Mouse (Mus musculus): ENCODE measurements around the gene Bcl2l2.
A peak's percentile ranks its signal among the peaks of the same experiment; 100 is the strongest.

The Bcl2l2 gene

GRCm38 (mm10) chr14:54893651-54894181, 10.5 kb downstream of the Bcl2l2 start:
- DNase-seq (ENCODE audit: low read depth, low spot score), result peak; percentile 100

- DNase-seq (ENCODE audit: low read depth, low spot score), result no peak
These were observed 11.3 kb downstream of the Bcl2l2 start for GRCm38 (mm10) chr14:54894296-54895151.

DNA sequence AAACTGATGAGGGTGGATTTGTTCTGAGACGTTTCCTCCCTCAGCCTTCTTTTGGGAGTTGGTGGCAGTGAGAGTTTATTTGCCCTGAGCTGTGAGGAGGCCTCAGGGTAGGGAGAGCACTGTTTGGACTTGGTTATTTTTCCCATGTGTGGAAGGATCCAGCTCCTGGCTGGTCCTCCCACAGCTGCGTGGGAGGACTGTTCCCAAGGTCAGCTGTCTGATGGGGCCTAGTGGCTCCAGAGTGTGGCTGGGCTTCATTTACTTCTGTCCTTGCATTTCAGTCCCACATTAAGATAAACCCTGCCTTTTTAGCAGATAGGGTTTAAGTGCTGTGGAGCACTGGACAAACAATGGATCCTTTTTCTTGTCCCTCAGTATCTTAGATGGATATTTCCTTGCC, 14.3 kb downstream of the Bcl2l2 start:
- DNase-seq (ENCODE audit: low read depth, low spot score), result no peak

DNA sequence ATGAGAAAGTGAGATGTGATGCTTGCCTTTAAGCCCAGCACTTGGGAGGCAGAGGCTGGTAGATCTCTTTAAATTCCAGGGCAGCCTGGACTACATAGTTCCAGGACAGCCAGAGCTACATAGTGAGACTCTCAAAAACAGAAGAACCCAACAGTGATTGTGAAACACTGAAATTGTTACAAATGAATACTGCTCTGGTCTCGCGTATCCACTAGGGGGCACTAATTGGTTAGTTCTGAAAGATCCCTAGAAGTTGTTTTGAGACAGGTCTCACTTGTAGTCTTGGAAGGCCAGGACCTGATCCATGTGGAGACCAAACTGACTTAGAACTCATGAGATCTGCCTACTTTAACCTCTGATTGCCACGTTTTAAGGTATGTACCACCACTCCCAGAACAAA, 17.2 kb downstream of the Bcl2l2 start:
- DNase-seq (ENCODE audit: low read depth, low spot score), result no peak

- DNase-seq (ENCODE audit: low read depth, low spot score), result no peak
These were observed 20.5 kb downstream of the Bcl2l2 start for GRCm38 (mm10) chr14:54903641-54904040.

DNA sequence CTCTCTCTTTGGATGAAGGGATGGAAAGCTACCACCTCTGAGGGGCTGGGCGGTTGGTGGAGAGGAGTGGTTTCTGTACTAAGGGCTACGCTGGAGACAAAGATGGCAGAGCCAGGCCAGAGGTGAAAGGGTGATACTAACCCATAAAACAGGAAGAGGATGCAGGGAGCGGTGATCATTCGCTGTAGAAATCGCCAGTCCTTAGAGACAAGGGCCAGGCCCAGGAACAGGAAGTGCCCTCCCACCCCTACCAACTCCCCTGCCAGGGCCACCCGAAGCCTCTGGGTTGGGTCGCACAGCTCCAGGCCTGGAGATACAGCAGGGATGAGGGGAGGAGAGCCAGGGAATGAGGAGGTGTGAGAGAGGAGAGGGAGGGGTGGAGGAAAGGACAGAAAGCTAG, 25.5 kb downstream of the Bcl2l2 start:
- no peak for DNase-seq (ENCODE audit: low read depth, low spot score)

DNA sequence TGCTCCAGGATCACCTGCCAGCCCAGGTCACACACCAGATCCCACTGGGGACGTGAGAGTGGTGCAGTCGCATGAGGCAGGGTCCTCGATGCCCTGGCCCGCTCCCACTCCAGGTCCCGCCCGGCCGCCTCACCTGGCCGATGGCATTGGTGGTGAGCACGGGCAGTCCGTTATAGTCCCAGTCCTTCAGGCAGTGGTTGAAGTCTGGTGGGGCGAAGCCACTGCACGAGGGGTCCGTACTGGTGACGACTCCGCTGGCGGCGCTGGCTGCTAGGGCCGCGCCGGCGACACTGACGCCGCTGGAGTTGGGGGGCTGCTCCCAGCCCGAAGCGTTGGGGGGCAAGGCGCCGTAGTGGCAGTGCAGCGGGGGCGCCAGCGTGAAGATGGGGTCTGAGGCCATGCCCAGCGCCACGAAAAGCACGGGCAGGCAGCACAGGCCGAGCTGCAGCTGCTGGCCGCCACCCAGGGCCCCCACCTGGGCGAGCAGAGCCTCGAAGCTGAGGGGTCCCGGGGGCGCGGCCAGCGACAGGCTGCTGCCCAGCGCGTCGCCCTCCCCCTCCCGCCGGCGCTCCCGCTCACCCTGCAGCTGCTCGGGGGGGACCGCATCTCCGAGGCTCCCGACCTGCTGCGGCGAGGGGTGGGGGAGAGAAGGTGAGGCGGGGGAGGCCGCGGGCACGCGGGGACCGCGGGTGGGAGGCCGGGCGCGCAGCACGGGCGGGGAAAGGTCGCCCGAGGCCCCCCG, 29.1 kb downstream of the Bcl2l2 start:
- no peak for DNase-seq (ENCODE audit: low read depth, low spot score)

DNA sequence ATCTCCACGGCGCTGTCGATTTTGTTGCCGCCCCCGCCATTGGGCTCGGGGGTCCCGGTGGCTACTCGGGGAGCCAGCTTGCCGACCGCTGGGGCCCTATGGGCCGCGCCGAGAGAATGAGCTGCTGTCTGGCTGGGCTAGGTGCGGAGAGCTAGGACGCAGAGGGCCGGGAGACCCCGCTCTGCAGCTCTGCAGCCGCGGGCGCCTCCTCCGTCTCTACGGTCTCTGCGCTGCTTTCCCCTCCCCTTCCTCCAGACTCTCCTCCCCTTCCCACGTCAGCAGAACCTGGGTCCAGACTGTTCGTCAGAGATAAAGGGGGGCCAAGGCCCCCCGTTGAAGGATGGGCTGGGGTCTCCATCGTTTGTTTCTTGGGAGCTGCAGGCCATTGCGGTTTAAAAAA, 29.7 kb downstream of the Bcl2l2 start, which contains the start of gene Slc22a17:
Gene Slc22a17 (minus strand): TSS at position 247 of the 400 bp plus-strand sequence.
- DNase-seq (ENCODE audit: low read depth, low spot score), result no peak

DNA sequence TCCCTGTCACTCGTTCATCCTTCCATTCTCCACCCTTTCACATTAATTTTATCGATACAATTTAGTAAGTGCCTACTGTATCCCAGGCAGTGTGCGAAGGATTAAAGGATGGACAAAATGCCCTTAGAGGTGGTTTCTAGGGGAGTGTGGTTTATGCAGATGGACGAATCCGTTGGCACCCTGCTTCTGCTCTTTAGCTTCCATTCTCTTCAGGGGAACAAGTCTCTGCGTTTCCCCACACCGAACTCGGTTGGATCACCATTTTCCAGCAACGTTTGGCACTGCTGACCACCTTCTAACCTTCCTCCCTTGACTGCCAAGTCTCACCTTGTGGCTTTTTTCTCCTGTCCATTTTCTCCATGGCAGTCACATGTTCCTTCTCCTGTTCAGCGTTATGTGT, 30.2 kb downstream of the Bcl2l2 start:
- DNase-seq (ENCODE audit: low read depth, low spot score), result no peak

DNA sequence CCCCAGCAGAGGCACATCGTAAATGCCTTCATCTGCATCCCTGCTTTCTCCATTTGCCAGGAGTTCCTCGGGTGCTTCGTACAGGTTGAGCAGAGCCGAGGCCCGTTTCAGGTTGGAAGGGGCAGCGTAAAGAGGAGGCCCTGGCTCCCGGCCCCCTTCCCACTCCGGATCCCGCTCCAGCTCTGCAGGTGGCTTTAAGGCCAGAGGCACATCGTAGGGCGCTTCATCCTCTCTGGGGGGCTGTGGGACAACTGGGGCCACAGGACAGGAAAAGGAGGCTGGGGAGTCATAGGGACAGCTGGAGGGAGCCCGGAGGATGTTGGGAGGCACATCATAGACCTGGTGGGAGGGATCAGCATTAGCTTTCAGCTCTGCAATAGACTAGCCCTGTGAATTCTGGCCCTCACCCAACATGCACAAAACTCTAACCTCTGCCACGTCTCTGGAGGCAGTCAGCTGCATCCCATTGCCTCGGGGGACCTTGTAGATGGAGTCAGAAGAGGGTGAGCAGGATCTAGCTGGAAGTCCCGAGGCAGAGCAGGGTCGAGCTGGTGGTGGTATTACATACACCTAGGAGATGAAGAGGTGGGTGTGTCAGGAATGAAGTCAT, 37.0 kb downstream of the Bcl2l2 start:
- no peak for DNase-seq (ENCODE audit: low read depth, low spot score)

GRCm38 (mm10) chr14:54924641-54925348, 41.6 kb downstream of the Bcl2l2 start:
- peak; percentile 22 for DNase-seq (ENCODE audit: low read depth, low spot score)

DNA sequence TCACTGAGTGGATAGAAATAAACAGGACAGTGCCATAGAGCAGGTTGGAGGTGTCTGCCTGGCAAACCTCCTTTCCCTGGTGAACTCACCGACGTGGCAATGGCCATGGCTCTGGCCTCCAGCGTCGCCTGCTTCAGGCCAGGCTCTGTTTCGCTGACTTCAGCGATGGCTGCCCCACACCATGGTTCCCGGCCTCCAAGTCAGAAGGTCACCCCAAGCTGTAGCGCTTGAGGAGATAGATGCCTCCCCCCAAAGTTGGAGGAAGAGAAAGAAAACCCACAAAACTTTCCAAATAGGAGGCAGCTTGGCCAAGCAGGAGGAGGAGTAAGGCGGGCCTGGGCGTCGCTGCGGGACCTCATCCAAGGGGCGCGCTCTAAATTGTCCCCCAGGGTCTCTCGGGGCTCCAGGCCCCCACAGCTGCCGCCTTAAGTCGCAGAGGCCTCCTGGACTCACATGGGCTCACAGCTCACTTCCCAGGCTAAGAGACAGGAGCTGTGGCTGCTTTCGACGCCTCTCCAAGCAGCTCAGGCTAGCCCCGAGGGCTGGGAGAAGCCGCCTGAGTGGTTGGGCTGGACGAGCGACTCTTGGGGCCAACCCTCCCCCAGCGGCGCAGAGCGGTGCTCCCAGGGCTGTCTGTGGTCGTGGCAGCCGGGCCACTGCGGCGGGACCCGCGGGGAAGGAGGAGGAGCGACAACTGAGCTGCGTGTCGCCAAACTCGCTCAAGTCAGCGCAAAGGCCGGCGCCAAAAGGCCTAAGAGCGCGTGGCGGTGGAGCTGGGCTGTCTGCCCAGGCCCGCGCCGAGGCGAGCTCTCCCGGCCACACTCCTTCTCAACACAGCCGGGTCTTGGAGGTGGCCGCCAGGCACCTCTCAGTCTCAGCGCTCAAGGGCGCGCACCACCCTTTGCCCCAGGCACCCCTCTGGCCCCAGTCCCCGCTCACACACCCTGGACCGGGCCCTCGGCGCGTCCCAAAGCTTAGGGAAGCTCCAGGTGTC, 42.5 kb downstream of the Bcl2l2 start, which contains the start of gene Efs:
Gene Efs (minus strand): TSS at position 778 of the 994 bp plus-strand sequence.
- DNase-seq (ENCODE audit: low read depth, low spot score), result no peak

DNA sequence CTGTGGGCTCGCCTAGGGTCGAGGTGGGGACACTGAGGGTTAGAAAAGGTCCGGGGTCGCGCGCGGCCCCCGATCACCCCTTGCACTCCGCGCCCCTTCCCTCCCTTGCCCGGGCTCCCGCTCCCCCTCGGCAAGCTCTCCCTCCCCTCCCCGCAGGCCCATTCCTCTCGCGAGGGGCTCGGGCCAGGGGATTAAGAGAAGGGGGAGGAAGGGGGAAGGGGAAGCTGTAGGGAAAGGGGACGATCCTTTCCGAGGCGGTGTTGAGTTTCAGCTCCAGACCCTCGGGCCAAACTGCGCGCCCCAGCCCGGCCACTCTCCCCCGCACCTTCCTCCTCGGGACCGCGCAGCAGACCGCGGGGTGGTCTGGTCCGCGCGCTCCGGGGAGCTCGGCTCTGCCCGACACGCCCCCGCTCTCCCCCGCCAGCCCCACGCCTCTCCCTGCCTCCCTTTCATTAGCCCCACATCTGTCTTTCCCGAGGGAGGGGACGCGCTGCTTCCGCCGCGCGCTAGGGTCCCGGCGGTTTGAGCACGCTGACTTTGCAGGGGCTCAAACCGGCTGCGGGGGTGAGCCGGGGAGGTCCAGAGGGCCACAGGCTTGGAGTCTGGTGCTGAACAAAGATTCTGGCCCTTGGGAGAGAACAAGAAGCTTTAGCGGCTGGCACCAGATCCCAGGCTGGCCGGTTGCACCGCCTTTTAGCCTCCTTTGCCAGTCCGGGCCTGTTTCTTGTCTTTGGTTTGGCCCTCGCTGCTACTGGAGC, 43.4 kb downstream of the Bcl2l2 start:
- no peak for DNase-seq (ENCODE audit: low read depth, low spot score)

DNA sequence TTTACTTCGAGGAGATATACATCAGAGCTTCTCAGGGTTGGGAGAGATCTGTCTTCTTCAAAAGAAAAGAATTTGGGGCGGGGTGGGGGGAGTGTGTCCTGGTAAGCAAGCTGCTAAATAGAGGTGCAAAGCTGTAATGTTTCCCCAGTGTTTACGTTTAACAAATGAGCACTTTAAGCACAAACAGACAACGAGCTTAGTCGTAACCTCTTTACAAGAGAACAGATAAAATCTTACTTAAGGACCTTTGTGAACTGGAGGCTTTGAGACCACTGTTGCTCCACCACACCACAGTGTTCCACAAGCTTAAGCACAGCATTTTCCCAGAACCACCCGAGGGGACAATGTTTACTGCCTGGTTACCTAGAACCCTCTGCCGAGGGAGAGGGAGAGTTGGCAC, 44.1 kb downstream of the Bcl2l2 start:
- DNase-seq (ENCODE audit: low read depth, low spot score), result no peak

GRCm38 (mm10) chr14:54929801-54930200, 46.6 kb downstream of the Bcl2l2 start:
- no peak for DNase-seq (ENCODE audit: low read depth, low spot score)

DNA sequence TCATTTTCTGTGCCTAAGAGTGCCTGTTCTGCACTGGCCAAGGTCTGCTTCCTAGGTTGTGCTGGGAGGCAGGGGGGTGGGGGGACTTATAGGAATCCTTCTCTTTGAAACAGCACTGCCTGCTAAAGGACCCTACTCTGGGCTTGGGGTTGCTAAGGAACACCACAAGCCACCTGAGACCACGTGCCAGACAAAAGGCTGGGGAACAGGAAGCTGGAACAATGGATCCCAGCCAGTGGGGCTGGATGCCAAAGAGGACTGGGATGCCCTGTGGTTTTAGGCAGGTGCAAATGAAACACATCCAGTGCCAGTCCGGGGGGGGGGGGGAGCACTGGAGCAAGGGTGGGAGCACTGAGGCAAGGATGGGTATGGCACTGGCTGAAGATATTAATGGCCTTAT, 47.3 kb downstream of the Bcl2l2 start:
- no peak for DNase-seq (ENCODE audit: low read depth, low spot score)

GRCm38 (mm10) chr14:54932645-54933150, 49.5 kb downstream of the Bcl2l2 start, which contains the start of gene Il25:
Gene Il25 (plus strand): TSS chr14:54932695.
- DNase-seq (ENCODE audit: low read depth, low spot score), result no peak

GRCm38 (mm10) chr14:54935904-54936830, 53.0 kb downstream of the Bcl2l2 start, which contains the start of gene Cmtm5:
Gene Cmtm5 (plus strand): TSS chr14:54936261.
- DNase-seq (ENCODE audit: low read depth, low spot score), result no peak

Measured in c-Kit-negative CD71-positive TER-119-positive erythroid progenitor cells, embryonic 14.5 days (primary cell).